ENCODE assay signal across 19 mouse cellular contexts in genomic region chr11:53516775-53517627, GRCm38 (mm10). TPM values are rescaled to one million over a fixed set of nuclear protein-coding genes. Genes with fewer than 3 reads are reported as not detected.
DNase-seq lines count a peak whose midpoint lies in the region; ATAC-seq lines count a peak whose summit lies in the region.
"Had no signal": no experiment of that assay in that cellular context is flagged by ENCODE, and none has a peak within 500 bp of the region (broad histone marks: within the 10 kb centered on the region; RNA-seq: fewer than 3 reads in every experiment).

No protein-coding gene starts in this region.

- ATAC-seq in erythroblast, adult 5-6 weeks (replicated peaks; ENCODE audit: low FRiP score, poor library complexity, severe bottlenecking), result no peak
- no peak for ATAC-seq in embryonic facial prominence, embryonic 15.5 days (ENCODE audit: insufficient number of reproducible peaks, low FRiP score, low TSS enrichment, low read depth)

- H3K9ac ChIP-seq in embryonic facial prominence, embryonic 15.5 days, result no peak overlapping the region
- H3K9ac ChIP-seq: limb, embryonic 12.5 days had no signal

- peak overlapping the region; percentile 28; the same call in 1 of the 2 replicates for H3K27ac ChIP-seq in embryonic facial prominence, embryonic 15.5 days (replicated peaks)
- H3K27ac ChIP-seq: forebrain, embryonic 10.5 days; limb, embryonic 12.5 days had no signal

- H3K27me3 ChIP-seq in erythroblast, embryonic 14.5 days (ENCODE audit: control insufficient read depth), result no peaks in the 10 kb centered on the region
- H3K27me3 ChIP-seq in embryonic facial prominence, embryonic 15.5 days, result no peaks in the 10 kb centered on the region
- H3K27me3 ChIP-seq: limb, embryonic 12.5 days had no signal

- WGBS in embryonic facial prominence, embryonic 15.5 days, result 47% methylated on average over 8 of the region's 8 CpGs

- no peak overlapping the region for H3K4me2 ChIP-seq in embryonic facial prominence, embryonic 15.5 days (replicated peaks)
- H3K4me2 ChIP-seq: limb, embryonic 12.5 days had no signal

- no peaks in the 10 kb centered on the region for H3K9me3 ChIP-seq in erythroblast, embryonic 14.5 days (ENCODE audit: control insufficient read depth, low read length)
- H3K9me3 ChIP-seq in embryonic facial prominence, embryonic 15.5 days (replicated peaks), result no peaks in the 10 kb centered on the region
- H3K9me3 ChIP-seq: forebrain, embryonic 10.5 days; limb, embryonic 12.5 days had no signal

- peaks cover 62% of the 10 kb centered on the region for H3K4me1 ChIP-seq in erythroblast, embryonic 14.5 days (ENCODE audit: control insufficient read depth)
- H3K4me1 ChIP-seq in embryonic facial prominence, embryonic 15.5 days, result peaks cover 37% of the 10 kb centered on the region

- peak; percentile 61 for DNase-seq in CD4-positive helper T cell, adult 2 months (ENCODE audit: low read depth, low spot score)
- peak; percentile 40 for DNase-seq in lung, postnatal 36 days
- no peak for DNase-seq in layer of hippocampus, adult 8-10 months (ENCODE audit: low spot score in 2 of 2)
- DNase-seq in gastrocnemius, adult 18-20 months (ENCODE audit: low spot score), result no peak
- no peak for DNase-seq in right cerebral cortex, postnatal 10 days (ENCODE audit: low spot score in 2 of 2)
- DNase-seq: B cell, adult 2 months; cerebellum, postnatal 10 days; gastrocnemius, postnatal 25 days; heart, postnatal 14 days; kidney, adult 18-20 months; layer of hippocampus, adult 9-11 months; spleen, adult 18-20 months had no signal

- peak overlapping the region; percentile 12 for H3K4me3 ChIP-seq in erythroblast, embryonic 14.5 days (replicated peaks)
- H3K4me3 ChIP-seq in embryonic facial prominence, embryonic 15.5 days (replicated peaks), result no peak overlapping the region
- H3K4me3 ChIP-seq: forebrain, embryonic 10.5 days; limb, embryonic 12.5 days had no signal

- peaks cover under 1% of the 10 kb centered on the region for H3K36me3 ChIP-seq in erythroblast, embryonic 14.5 days (ENCODE audit: control insufficient read depth)
- no peaks in the 10 kb centered on the region for H3K36me3 ChIP-seq in embryonic facial prominence, embryonic 15.5 days
- H3K36me3 ChIP-seq: forebrain, embryonic 10.5 days; limb, embryonic 12.5 days had no signal

RNA-seq across cellular contexts. Expression of gene Sept8, which starts 2.1 kb away (rescaled TPM):
- polyA plus RNA-seq in erythroblast, embryonic 14.5 days (2012), result 7.5 and 7.8 TPM in 2 replicates
- 28.1 and 29.9 TPM in 2 replicates for total RNA-seq in erythroblast, adult 5-6 weeks (2015; ENCODE audit: low replicate concordance)
- total RNA-seq in erythroblast, adult 5-6 weeks (2017; ENCODE audit: low replicate concordance), result 31.2 and 60.5 TPM in 2 replicates
- 46.1 and 47.9 TPM in 2 replicates for polyA plus RNA-seq in embryonic facial prominence, embryonic 15.5 days (2015; fragmentation: Nextera tagmentation; extraction: Ambion mirVana)
- 100 to 1,000 TPM; 248 to 260 (median 255) TPM for total RNA-seq in layer of hippocampus, adult 8-10 months (2022)
- 10 to 100 TPM in 1 of 2 experiments, 1 to 10 TPM in 1; 8.4 to 10.3 TPM for total RNA-seq in gastrocnemius, adult 18-20 months (2021)

RNA-seq across cellular contexts. Expression of gene Sowaha, which starts 36.9 kb away (rescaled TPM):
- polyA plus RNA-seq in erythroblast, embryonic 14.5 days (2012), result 9.4 and 11.2 TPM in 2 replicates
- 178 and 210 TPM in 2 replicates for total RNA-seq in erythroblast, adult 5-6 weeks (2015; ENCODE audit: low replicate concordance)
- total RNA-seq in erythroblast, adult 5-6 weeks (2017; ENCODE audit: low replicate concordance), result 298 and 357 TPM in 2 replicates
- polyA plus RNA-seq in embryonic facial prominence, embryonic 15.5 days (2015; fragmentation: Nextera tagmentation; extraction: Ambion mirVana), result 1.1 and 1.5 TPM in 2 replicates
- 100 to 1,000 TPM in 2 of 4 experiments, 10 to 100 TPM in 2; 91.6 to 119 (median 104) TPM for total RNA-seq in layer of hippocampus, adult 8-10 months (2022)
- total RNA-seq in gastrocnemius, adult 18-20 months (2021), result under 1 TPM; 0.07 TPM
- total RNA-seq: monocyte, adult 5-6 weeks had no signal

RNA-seq across cellular contexts. Expression of gene Gm9945, which starts 37.0 kb away (rescaled TPM):
- not detected in 2 replicates for polyA plus RNA-seq in erythroblast, embryonic 14.5 days (2012)
- total RNA-seq in erythroblast, adult 5-6 weeks (2015; ENCODE audit: low replicate concordance), result 2.3 and 2.5 TPM in 2 replicates
- 5.2 and 6.7 TPM in 2 replicates for total RNA-seq in erythroblast, adult 5-6 weeks (2017; ENCODE audit: low replicate concordance)
- 0.18 TPM in 1 of 2 replicates, not detected in the other for polyA plus RNA-seq in embryonic facial prominence, embryonic 15.5 days (2015; fragmentation: Nextera tagmentation; extraction: Ambion mirVana)
- 1 to 10 TPM; 1.8 to 4.9 (median 2.8) TPM for total RNA-seq in layer of hippocampus, adult 8-10 months (2022)
- total RNA-seq in gastrocnemius, adult 18-20 months (2021), result not detected
- total RNA-seq: gastrocnemius, postnatal 25 days; heart, postnatal 14 days; monocyte, adult 5-6 weeks had no signal
- polyA plus RNA-seq: brain, embryonic 14.5 days; forebrain, embryonic 10.5 days; limb, embryonic 12.5 days had no signal

RNA-seq across cellular contexts. Expression of gene Gm9837, which starts 46.7 kb away (rescaled TPM):
- not detected in 2 replicates for polyA plus RNA-seq in erythroblast, embryonic 14.5 days (2012)
- not detected in 2 replicates for total RNA-seq in erythroblast, adult 5-6 weeks (2015; ENCODE audit: low replicate concordance)
- not detected in 2 replicates for total RNA-seq in erythroblast, adult 5-6 weeks (2017; ENCODE audit: low replicate concordance)
- not detected in 2 replicates for polyA plus RNA-seq in embryonic facial prominence, embryonic 15.5 days (2015; fragmentation: Nextera tagmentation; extraction: Ambion mirVana)
- total RNA-seq in layer of hippocampus, adult 8-10 months (2022), result under 1 TPM in 1 of 4 experiments, not detected in 3; 0.69 TPM
- not detected for total RNA-seq in gastrocnemius, adult 18-20 months (2021)
- total RNA-seq: gastrocnemius, postnatal 25 days; heart, postnatal 14 days; monocyte, adult 5-6 weeks had no signal
- polyA plus RNA-seq: brain, embryonic 14.5 days; forebrain, embryonic 10.5 days; limb, embryonic 12.5 days had no signal

RNA-seq across cellular contexts. Expression of gene Kif3a, which starts 50.2 kb away (rescaled TPM):
- polyA plus RNA-seq in erythroblast, embryonic 14.5 days (2012), result 0.31 and 0.37 TPM in 2 replicates
- 1.3 and 4.4 TPM in 2 replicates for total RNA-seq in erythroblast, adult 5-6 weeks (2015; ENCODE audit: low replicate concordance)
- total RNA-seq in erythroblast, adult 5-6 weeks (2017; ENCODE audit: low replicate concordance), result 2.8 and 5.2 TPM in 2 replicates
- polyA plus RNA-seq in embryonic facial prominence, embryonic 15.5 days (2015; fragmentation: Nextera tagmentation; extraction: Ambion mirVana), result 85.7 and 92.0 TPM in 2 replicates
- 100 to 1,000 TPM; 115 to 156 (median 130) TPM for total RNA-seq in layer of hippocampus, adult 8-10 months (2022)
- total RNA-seq in gastrocnemius, adult 18-20 months (2021), result 1 to 10 TPM; 4.5 to 5.0 TPM

Comparison
In these comparisons a context has a peak if more than half of its experiments do, and no peak if none do; other contexts are left out.
1. DNase-seq: peak in CD4-positive helper T cell, adult 2 months (single experiment) and lung, postnatal 36 days (single experiment); none in layer of hippocampus, adult 8-10 months (0 of 2), gastrocnemius, adult 18-20 months (single experiment) and right cerebral cortex, postnatal 10 days (0 of 2).
2. RNA of gene Sept8, which starts 2.1 kb away (total RNA-seq): 248 to 260 TPM in layer of hippocampus, adult 8-10 months; 28.1 to 60.5 TPM in erythroblast, adult 5-6 weeks and 8.4 to 10.3 TPM in gastrocnemius, adult 18-20 months; every median in the first group is over 4 times any median in the second.
3. RNA of gene Sowaha, which starts 36.9 kb away (total RNA-seq): 178 to 357 TPM in erythroblast, adult 5-6 weeks and 91.6 to 119 TPM in layer of hippocampus, adult 8-10 months; 0.07 TPM in gastrocnemius, adult 18-20 months; every median in the first group is over 10 times any median in the second.